Mouse (Mus musculus) left cerebral cortex, postnatal 4 days (tissue): Measurements from ENCODE around the gene Npas2. TPM values are rescaled to one million over a fixed set of nuclear protein-coding genes. Genes with fewer than 3 reads are reported as not detected.
A peak's percentile ranks its signal among the peaks of the same experiment; 100 is the strongest.

Source experiments
- DNase-seq: peaks from one replicate; pipeline ENCODE4 v3.0.0-alpha.2; 2022
- intact Hi-C: fragments of 180-260 bp; cut with DNase I; formaldehyde crosslinking; loops from one replicate; pipeline ENCODE4 v1.15.1; 2025
- total RNA-seq, 2 experiments: library from RNA; stranded (reverse); gene quantifications; 2 replicates each; pipeline ENCODE4 v1.2.3; 2021

The Npas2 gene
- total RNA-seq = 10 to 100 TPM; 36.5 to 38.2 TPM

- intact Hi-C loops = loop anchor here (5.0 to 10.0 kb wide), 2 partner anchors 122 to 181 kb away; no protein-coding TSS in a partner anchor
- DNase-seq = peak; percentile 15
Observed at GRCm38 (mm10) chr1:39192997-39193861, at the start of gene Npas2. TSS of gene Npas2 (plus strand) at chr1:39193731.

- no peak for DNase-seq
- intact Hi-C loops = no loop called here
Observed at GRCm38 (mm10) chr1:39156778-39157177, 36.8 kb upstream of the Npas2 start.

GRCm38 (mm10) chr1:39160167-39160566, 33.4 kb upstream of the Npas2 start:
- no peak for DNase-seq
- intact Hi-C loops = no loop called here

DNA sequence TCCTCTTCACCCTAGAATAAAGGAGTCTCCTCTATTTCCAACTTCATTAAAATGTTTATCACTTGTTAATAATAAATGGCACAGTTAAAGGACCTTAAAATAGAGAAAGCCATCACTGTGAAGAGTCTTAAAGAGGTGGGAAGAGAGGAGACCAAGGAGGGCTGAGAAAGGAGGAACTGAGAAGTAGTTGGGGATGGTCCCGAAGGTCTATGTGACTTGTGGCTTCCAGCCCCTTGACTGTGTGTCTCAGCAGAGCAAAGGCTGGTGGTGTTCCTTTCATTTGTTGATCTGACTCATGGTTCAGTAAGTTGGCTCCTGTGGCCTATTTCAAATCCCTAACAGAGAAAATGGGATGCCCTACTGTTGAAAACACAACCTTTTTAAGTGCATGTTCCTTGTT, 30.5 kb upstream of the Npas2 start:
- intact Hi-C loops = no loop called here
- no peak for DNase-seq

GRCm38 (mm10) chr1:39176690-39177089, 16.8 kb upstream of the Npas2 start:
- DNase-seq = no peak
- intact Hi-C loops = no loop called here

DNA sequence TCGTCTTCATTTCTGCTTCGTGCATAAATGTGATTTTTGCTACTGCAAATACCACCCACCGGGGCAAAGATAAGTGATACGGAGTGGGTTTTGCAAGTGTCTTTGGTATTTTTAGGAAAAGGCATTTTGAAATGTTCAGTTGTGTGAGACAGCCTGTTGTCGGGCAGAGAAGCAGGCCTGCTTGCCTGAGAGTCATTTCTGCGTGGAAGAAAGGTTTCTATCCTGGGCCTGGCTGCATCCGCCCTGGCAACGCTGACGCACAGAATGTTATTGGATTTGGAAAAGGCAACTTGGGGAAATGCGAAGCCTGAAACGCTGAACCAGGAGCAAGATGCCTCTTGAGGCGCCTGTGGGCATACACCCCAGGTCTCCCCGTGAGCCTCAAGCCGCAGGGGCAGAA, 16.3 kb upstream of the Npas2 start:
- DNase-seq = peak; percentile 14
- intact Hi-C loops = no loop called here

GRCm38 (mm10) chr1:39179806-39180205, 13.7 kb upstream of the Npas2 start:
- no peak for DNase-seq
- intact Hi-C loops = loop anchor here (5.0 kb wide), 1 partner anchor 78 kb away; no protein-coding TSS in a partner anchor

GRCm38 (mm10) chr1:39180517-39180916, 13.0 kb upstream of the Npas2 start:
- DNase-seq = no peak

DNA sequence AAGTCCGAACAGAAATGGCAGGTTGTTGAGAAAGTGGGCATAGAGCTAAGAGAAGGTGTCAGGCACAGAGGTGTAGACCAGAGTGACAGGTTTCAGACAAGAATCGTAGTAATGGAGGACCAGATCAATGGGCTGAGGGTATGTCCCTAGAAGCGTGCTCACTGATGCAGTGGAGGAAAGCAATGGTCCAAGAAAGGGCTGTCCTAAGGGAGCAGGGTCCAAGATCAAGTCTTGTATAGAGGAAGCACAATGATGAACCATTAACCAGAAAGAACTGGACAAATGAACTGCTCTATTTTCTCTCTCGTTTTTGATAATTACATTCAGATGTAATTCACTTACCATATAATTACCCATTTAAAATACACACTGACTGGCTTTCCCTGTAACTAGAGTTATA, 11.6 kb upstream of the Npas2 start:
- intact Hi-C loops = loop anchor here (5.0 kb wide), 1 partner anchor 80 kb away; no protein-coding TSS in a partner anchor

More at GRCm38 (mm10) chr1:39180517-39180916, 13.0 kb upstream of the Npas2 start:
- intact Hi-C loops = loop anchor here (5.0 kb wide), 1 partner anchor 78 kb away; no protein-coding TSS in a partner anchor

GRCm38 (mm10) chr1:39185833-39186232, 7.7 kb upstream of the Npas2 start:
- intact Hi-C loops = no loop called here
- DNase-seq = no peak

More for the DNA sequence above, 11.6 kb upstream of the Npas2 start:
- no peak for DNase-seq

DNA sequence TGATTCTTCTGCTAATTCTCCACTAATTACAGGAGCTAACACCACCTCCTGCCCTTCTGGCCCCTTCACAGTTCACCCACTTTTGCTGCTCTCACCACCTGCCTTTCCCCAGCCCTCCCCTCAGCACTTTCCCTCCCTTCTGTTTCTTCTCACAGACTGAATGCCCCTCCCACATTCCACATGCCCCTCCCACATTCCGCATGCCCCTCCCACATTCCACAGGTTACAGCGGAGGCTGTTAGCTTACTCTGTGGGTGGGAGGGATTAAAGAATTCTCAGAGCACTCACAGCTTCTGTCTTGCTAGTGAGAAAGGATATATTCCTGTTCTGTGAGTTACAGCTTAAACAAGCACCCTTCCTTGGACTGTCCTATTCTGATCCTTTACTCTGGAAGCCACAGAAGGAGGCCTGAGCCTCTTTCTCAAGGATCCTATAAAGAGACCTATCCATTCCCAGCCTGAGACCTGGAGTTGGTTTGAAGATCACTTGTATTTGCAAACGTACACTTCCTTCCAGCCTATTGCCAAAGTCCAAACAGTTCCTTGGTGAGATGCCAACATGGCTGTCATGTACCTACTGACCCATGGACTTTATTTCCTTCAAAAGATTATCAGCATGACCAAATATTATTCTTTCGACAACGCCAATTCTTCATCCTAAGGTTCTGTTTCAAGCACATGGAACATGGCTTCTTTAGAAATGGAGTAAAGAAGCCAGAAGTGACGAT, 6.7 kb upstream of the Npas2 start:
- intact Hi-C loops = no loop called here
- DNase-seq = no peak

DNA sequence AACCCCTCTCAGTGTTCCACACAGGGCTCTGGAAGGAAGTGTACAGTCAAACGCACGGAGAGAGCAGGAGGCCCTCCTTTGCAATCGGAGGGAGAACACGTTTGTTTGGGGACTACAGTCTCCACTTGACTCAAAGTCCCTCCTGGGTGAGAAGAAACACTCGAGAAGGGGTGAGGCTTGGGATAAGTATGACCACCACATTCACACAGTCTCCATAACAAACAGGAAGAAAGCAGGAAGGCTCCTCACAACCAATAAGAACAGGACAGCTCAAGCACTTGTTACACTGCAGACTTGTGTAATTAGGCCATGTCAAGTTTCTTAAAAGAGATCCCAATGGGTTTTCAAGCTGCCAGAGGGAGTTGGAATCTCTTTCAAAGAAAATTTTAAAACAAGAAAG, 2.4 kb upstream of the Npas2 start:
- intact Hi-C loops = loop anchor here (5.0 to 10.0 kb wide), 2 partner anchors 124 to 179 kb away; no protein-coding TSS in a partner anchor
- DNase-seq = no peak

- DNase-seq = peak; percentile 11
- intact Hi-C loops = loop anchor here (5.0 to 10.0 kb wide), 2 partner anchors 122 to 180 kb away; no protein-coding TSS in a partner anchor
Observed at GRCm38 (mm10) chr1:39192460-39192996, 1.0 kb upstream of the Npas2 start.

GRCm38 (mm10) chr1:39193862-39194675, 538 bp downstream of the Npas2 start:
- intact Hi-C loops = loop anchor here (5.0 to 10.0 kb wide), 2 partner anchors 121 to 182 kb away; no protein-coding TSS in a partner anchor
- DNase-seq = peak; percentile 23

GRCm38 (mm10) chr1:39194959-39195358, 1.4 kb downstream of the Npas2 start:
- DNase-seq = no peak
- intact Hi-C loops = loop anchor here (5.0 to 10.0 kb wide), 2 partner anchors 120 to 183 kb away; no protein-coding TSS in a partner anchor

GRCm38 (mm10) chr1:39196126-39196525, 2.6 kb downstream of the Npas2 start:
- intact Hi-C loops = loop anchor here (10.0 kb wide), 1 partner anchor 119 kb away; no protein-coding TSS in a partner anchor
- no peak for DNase-seq

DNA sequence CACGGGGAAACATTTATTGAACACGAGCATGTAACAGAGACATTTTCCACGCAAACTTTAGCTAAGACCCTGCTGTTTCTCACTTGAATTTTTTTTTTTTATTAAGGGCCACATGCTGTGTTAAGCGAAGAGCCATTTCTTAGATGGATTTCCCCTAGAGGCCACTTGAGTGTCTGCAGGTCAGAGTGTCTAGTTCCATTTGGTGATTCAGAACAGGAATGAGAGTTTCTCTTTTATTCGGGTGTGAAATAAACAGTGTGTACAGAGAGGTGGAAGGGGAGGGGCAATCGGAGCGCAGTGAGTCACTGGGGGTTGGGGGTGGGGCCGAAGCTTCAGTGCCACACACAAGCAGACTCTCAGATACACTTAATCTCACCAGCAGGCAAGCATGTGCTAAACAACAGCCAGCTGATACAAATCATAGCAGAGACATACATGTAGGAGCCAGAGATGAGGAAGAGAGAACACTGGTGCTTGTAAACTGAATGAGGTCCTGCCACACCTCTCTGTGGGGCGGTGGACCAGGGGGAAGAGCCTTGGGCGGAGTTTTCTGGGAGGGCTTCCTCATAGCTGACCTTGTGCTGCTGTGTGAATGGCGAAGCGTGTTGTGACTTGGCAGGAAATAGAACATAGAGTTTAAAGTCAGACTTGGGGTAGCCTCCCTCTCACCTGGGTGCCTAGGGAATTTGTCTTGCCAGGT, 3.3 kb downstream of the Npas2 start:
- intact Hi-C loops = loop anchor here (10.0 kb wide), 1 partner anchor 118 kb away; no protein-coding TSS in a partner anchor
- no peak for DNase-seq

DNA sequence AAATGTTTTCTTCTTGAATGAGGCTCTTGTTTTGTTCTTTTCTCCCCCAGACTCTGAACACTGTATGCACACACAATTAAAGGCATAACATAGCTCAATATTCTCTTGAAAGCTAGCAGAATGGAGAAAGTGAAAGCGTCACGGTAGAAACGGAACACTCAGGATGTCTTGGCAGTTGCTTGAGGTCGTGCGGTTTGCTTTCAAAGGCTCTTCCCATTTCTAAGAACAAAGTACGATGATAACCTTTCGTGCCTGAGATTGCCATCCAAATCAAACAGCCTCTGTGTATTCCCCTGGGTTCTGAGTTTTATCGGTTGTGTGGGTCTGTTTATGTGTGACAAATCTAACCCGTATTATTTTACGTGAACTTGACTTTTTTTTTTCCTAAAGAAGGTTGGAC, 11.5 kb downstream of the Npas2 start:
- DNase-seq = no peak
- intact Hi-C loops = no loop called here

GRCm38 (mm10) chr1:39205697-39206096, 12.2 kb downstream of the Npas2 start:
- intact Hi-C loops = no loop called here
- DNase-seq = no peak
